In the genomic region with DNA sequence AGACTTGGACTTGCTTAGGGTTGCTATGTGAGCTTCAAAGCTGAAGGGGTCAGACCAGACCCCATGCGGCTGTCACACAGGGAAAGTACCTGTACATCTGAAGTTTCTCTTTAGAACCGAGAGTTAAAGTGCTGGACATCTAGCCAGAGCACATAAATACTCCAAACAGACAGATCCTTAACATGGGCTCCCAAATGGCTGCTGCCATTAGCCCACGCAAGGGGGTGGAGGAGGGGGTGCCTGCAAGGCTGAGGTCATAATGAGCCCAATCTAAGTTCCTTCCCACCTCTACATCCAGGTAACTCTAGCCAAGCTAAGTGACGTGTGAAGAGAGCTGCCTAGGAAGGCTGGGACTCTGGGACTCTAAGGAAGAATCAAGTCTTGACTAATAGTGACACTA, we compare ENCODE assay signal across 9 mouse cellular contexts. TPM values are rescaled to one million over a fixed set of nuclear protein-coding genes. Genes with fewer than 3 reads are reported as not detected.
A peak's percentile ranks its signal among the peaks of the same experiment; 100 is the strongest.
DNase-seq lines count a peak whose midpoint lies in the region; ATAC-seq and TF ChIP-seq lines count a peak whose summit lies in the region.
"Had no signal": no experiment of that assay in that cellular context is flagged by ENCODE, and none has a peak within 500 bp of the region (broad histone marks: within the 10 kb centered on the region; RNA-seq: fewer than 3 reads in every experiment).

Actl10 (plus strand) TSS at position 301 of the 400 bp plus-strand sequence.

- ATAC-seq in heart, embryonic 12.5 days (ENCODE audit: insufficient number of reproducible peaks, low FRiP score), result no peak
- ATAC-seq in forebrain, postnatal 0 days, result no peak
- no peak for ATAC-seq in liver, embryonic 16.5 days (ENCODE audit: low read depth)
- no peak for ATAC-seq in megakaryocyte progenitor cell, adult 5-6 weeks (replicated peaks; ENCODE audit: poor library complexity)

- H3K36me3 ChIP-seq in heart, embryonic 12.5 days, result no peaks in the 10 kb centered on the region
- peaks cover 10% of the 10 kb centered on the region; the same call in 1 of the 2 replicates for H3K36me3 ChIP-seq in ES-E14 (ENCODE audit: control insufficient read depth, insufficient read depth, low read length, poor library complexity, severe bottlenecking)
- H3K36me3 ChIP-seq in forebrain, postnatal 0 days (ENCODE audit: insufficient read depth), result no peaks in the 10 kb centered on the region
- no peaks in the 10 kb centered on the region for H3K36me3 ChIP-seq in liver, embryonic 16.5 days (ENCODE audit: control insufficient read depth, insufficient read depth)

- in situ Hi-C loops in ES-E14 (cut with MboI; ENCODE audit: low sequenced_read_pairs in 2 of 2, unreplicated experiment in 2 of 2), result no loop called here

- DNase-seq in heart, adult 11 months, result no peak
- no peak for DNase-seq in ES-E14 (ENCODE audit: low read depth, low spot score)
- no peak for DNase-seq in forebrain, postnatal 0 days
- no peak for DNase-seq in thymus, postnatal 4 days
- no peak for DNase-seq in cerebellum, postnatal 36 days

- peak within 1 kb of the TSS; percentile 32 for H3K4me3 ChIP-seq in heart, embryonic 12.5 days
- peak within 1 kb of the TSS; percentile 49 to 63 for H3K4me3 ChIP-seq in ES-E14 (ENCODE audit: insufficient read depth in 1 of 2, low read depth in 1 of 2, low read length in 2 of 2, poor library complexity in 1 of 2, severe bottlenecking in 1 of 2)
- 0 out of 2 replicates have a peak within 1 kb of the TSS, but pooled peaks have one; percentile 5 for H3K4me3 ChIP-seq in forebrain, postnatal 0 days (ENCODE audit: low read depth, low read length)
- peak within 1 kb of the TSS; percentile 9; the same call in 1 of the 2 replicates for H3K4me3 ChIP-seq in liver, embryonic 16.5 days (ENCODE audit: low read depth, low read length)

- no peaks in the 10 kb centered on the region for H3K9me3 ChIP-seq in heart, embryonic 12.5 days (replicated peaks)
- H3K9me3 ChIP-seq in ES-E14 (ENCODE audit: control insufficient read depth, insufficient read depth, low read depth, low read length), result no peaks in the 10 kb centered on the region
- H3K9me3 ChIP-seq in forebrain, postnatal 0 days (ENCODE audit: low read length), result no peaks in the 10 kb centered on the region
- H3K9me3 ChIP-seq in liver, embryonic 16.5 days (replicated peaks; ENCODE audit: control insufficient read depth, low read length), result 0 out of 2 replicates have a peak, but pooled peaks cover 2% of the 10 kb centered on the region

- peaks cover 38% of the 10 kb centered on the region for H3K27me3 ChIP-seq in heart, embryonic 12.5 days (replicated peaks)
- no peaks in the 10 kb centered on the region for H3K27me3 ChIP-seq in forebrain, postnatal 0 days (ENCODE audit: insufficient read depth, low read length)
- peaks cover 31% of the 10 kb centered on the region for H3K27me3 ChIP-seq in liver, embryonic 16.5 days (ENCODE audit: control insufficient read depth, insufficient read depth, low read depth, low read length)
- H3K27me3 ChIP-seq: CH12.LX had no signal

- H3K27ac ChIP-seq in heart, embryonic 12.5 days (ENCODE audit: poor library complexity, severe bottlenecking), result no peak within 1 kb of the TSS
- H3K27ac ChIP-seq in ES-E14 (ENCODE audit: insufficient read depth, low read depth, low read length, poor library complexity, severe bottlenecking), result no peak within 1 kb of the TSS
- H3K27ac ChIP-seq in forebrain, postnatal 0 days (ENCODE audit: low read depth, low read length), result 0 out of 2 replicates have a peak within 1 kb of the TSS, but pooled peaks have one; percentile 15
- H3K27ac ChIP-seq in liver, embryonic 16.5 days (ENCODE audit: low read length), result no peak within 1 kb of the TSS

- 71% methylated on average over 4 of the region's 4 CpGs for WGBS in heart, embryonic 12.5 days
- WGBS in forebrain, postnatal 0 days, result 87% methylated on average over 4 of the region's 4 CpGs
- WGBS in liver, embryonic 16.5 days (ENCODE audit: insufficient replicate concordance), result 62% methylated on average over 4 of the region's 4 CpGs

- TF ChIP-seq CTCF in forebrain, postnatal 0 days (IDR thresholded peaks at IDR 0.05; ENCODE audit: low read depth), result no peak

- peak within 1 kb of the TSS; percentile 42 for H3K9ac ChIP-seq in heart, embryonic 12.5 days
- peak within 1 kb of the TSS; percentile 21; the same call in 1 of the 2 replicates for H3K9ac ChIP-seq in ES-E14 (ENCODE audit: insufficient read depth, low read depth, low read length, poor library complexity, severe bottlenecking)
- no peak within 1 kb of the TSS; the same call in 1 of the 2 replicates for H3K9ac ChIP-seq in forebrain, postnatal 0 days
- no peak within 1 kb of the TSS for H3K9ac ChIP-seq in liver, embryonic 16.5 days (ENCODE audit: low read depth, low read length)

- peak within 1 kb of the TSS; percentile 65 for H3K4me2 ChIP-seq in heart, embryonic 12.5 days
- H3K4me2 ChIP-seq in forebrain, postnatal 0 days (ENCODE audit: low read depth), result peak within 1 kb of the TSS; percentile 43
- peak within 1 kb of the TSS; percentile 43 for H3K4me2 ChIP-seq in liver, embryonic 16.5 days (ENCODE audit: low read depth, low read length)

- peaks cover 39% of the 10 kb centered on the region for H3K4me1 ChIP-seq in heart, embryonic 12.5 days (replicated peaks)
- H3K4me1 ChIP-seq in ES-E14 (ENCODE audit: control insufficient read depth in 2 of 2, insufficient read depth in 2 of 2, low read length in 2 of 2, poor library complexity in 1 of 2), result peaks cover 3 to 10% of the 10 kb centered on the region in 2 experiments; a peak in 2 of 4 replicates
- H3K4me1 ChIP-seq in forebrain, postnatal 0 days (ENCODE audit: insufficient read depth), result peaks cover 16% of the 10 kb centered on the region; the same call in 1 of the 2 replicates
- peaks cover 22% of the 10 kb centered on the region for H3K4me1 ChIP-seq in liver, embryonic 16.5 days (ENCODE audit: control insufficient read depth, low read depth, low read length)

TF ChIP-seq in ES-E14, 5 proteins besides CTCF, POLR2A, EP300 and RAD21:
- TF ChIP-seq MAFK (IDR thresholded peaks at IDR 0.05; ENCODE audit: insufficient read depth, low read depth, low read length), result no peak
- no peak for TF ChIP-seq ZC3H11A (IDR thresholded peaks at IDR 0.05; ENCODE audit: borderline replicate concordance, low read depth, low read length)
- no peak for TF ChIP-seq CHD2 (IDR thresholded peaks at IDR 0.05; ENCODE audit: low read depth, low read length)
- TF ChIP-seq ZNF384 (IDR thresholded peaks at IDR 0.05; ENCODE audit: low read depth, low read length), result no peak
- TF ChIP-seq HCFC1 (IDR thresholded peaks at IDR 0.05; ENCODE audit: borderline replicate concordance, insufficient read depth, low read length), result no peak
TF ChIP-seq in ES-E14: peak in this region for 0.

RNA-seq across cellular contexts. Expression of gene Actl10, which starts in this region (rescaled TPM):
- polyA plus RNA-seq in heart, embryonic 12.5 days (2016; fragmentation: Nextera tagmentation; extraction: Ambion mirVana), result 0.13 and 0.15 TPM in 2 replicates
- total RNA-seq in ES-E14 (2012; rRNA removed), result 0.45 and 1.2 TPM in 2 replicates
- total RNA-seq in forebrain, postnatal 0 days (2014; rRNA removed), result 0.15 and 0.48 TPM in 2 replicates
- polyA plus RNA-seq in forebrain, postnatal 0 days (2015; fragmentation: Nextera tagmentation; extraction: Ambion mirVana), result 0.13 TPM in 1 of 2 replicates, not detected in the other
- 0.08 TPM in 1 of 2 replicates, not detected in the other for polyA plus RNA-seq in liver, embryonic 16.5 days (2015; fragmentation: Nextera tagmentation; extraction: Ambion mirVana)
- not detected in 2 replicates for total RNA-seq in megakaryocyte progenitor cell, adult 5-6 weeks (2015)
- 0.27 TPM in 1 of 2 replicates, not detected in the other for total RNA-seq in megakaryocyte progenitor cell, adult 5-6 weeks (2017)

Comparison
In these comparisons a context has a peak if more than half of its experiments do, and no peak if none do; other contexts are left out.
1. H3K4me3 ChIP-seq: peak in every context shown above with its lines; median percentile 56 in ES-E14; 32 in heart, embryonic 12.5 days; 9 in liver, embryonic 16.5 days; 5 in forebrain, postnatal 0 days.
2. H3K9ac ChIP-seq: peak in heart, embryonic 12.5 days (single experiment) and ES-E14 (single experiment); none in forebrain, postnatal 0 days (single experiment) and liver, embryonic 16.5 days (single experiment).
3. Peak in every context shown above with its lines, with median percentiles within 50 percentile points of each other: H3K4me2 ChIP-seq.